8 mouse cellular contexts compared by ENCODE assay signal in genomic region chr8:121117186-121117651, GRCm38 (mm10). TPM values are rescaled to one million over a fixed set of nuclear protein-coding genes. Genes with fewer than 3 reads are reported as not detected.
A peak's percentile ranks its signal among the peaks of the same experiment; 100 is the strongest.
DNase-seq lines count a peak whose midpoint lies in the region; ATAC-seq and TF ChIP-seq lines count a peak whose summit lies in the region.

No protein-coding gene starts in this region.

- H3K4me2 ChIP-seq in kidney, embryonic 14.5 days (replicated peaks; ENCODE audit: low read depth, low read length), result peak overlapping the region; percentile 57
- peak overlapping the region; percentile 56 for H3K4me2 ChIP-seq in hindbrain, embryonic 15.5 days
- peak overlapping the region; percentile 23; the same call in 1 of the 2 replicates for H3K4me2 ChIP-seq in midbrain, postnatal 0 days (ENCODE audit: low read depth, low read length, poor library complexity, severe bottlenecking)

- peaks cover 15% of the 10 kb centered on the region for H3K27me3 ChIP-seq in kidney, embryonic 14.5 days (ENCODE audit: control insufficient read depth, insufficient read depth, low read length)
- peaks cover 87% of the 10 kb centered on the region for H3K27me3 ChIP-seq in hindbrain, embryonic 15.5 days
- peaks cover 73% of the 10 kb centered on the region for H3K27me3 ChIP-seq in midbrain, postnatal 0 days (ENCODE audit: insufficient read depth, low read length)

- peak overlapping the region; percentile 98 for H3K9ac ChIP-seq in kidney, embryonic 14.5 days (ENCODE audit: low read depth, low read length)
- H3K9ac ChIP-seq in hindbrain, embryonic 15.5 days, result no peak overlapping the region
- H3K9ac ChIP-seq in midbrain, postnatal 0 days (replicated peaks; ENCODE audit: low read length, poor library complexity, severe bottlenecking), result no peak overlapping the region

- peak overlapping the region; percentile 100 for H3K27ac ChIP-seq in kidney, embryonic 14.5 days (ENCODE audit: low read depth, low read length)
- no peak overlapping the region for H3K27ac ChIP-seq in hindbrain, embryonic 15.5 days (replicated peaks)
- no peak overlapping the region for H3K27ac ChIP-seq in midbrain, postnatal 0 days (ENCODE audit: low read depth, low read length)

- H3K4me1 ChIP-seq in kidney, embryonic 14.5 days (ENCODE audit: control insufficient read depth, insufficient read depth, low read length), result peaks cover 24% of the 10 kb centered on the region
- H3K4me1 ChIP-seq in hindbrain, embryonic 15.5 days (replicated peaks), result peaks cover 15% of the 10 kb centered on the region
- H3K4me1 ChIP-seq in midbrain, postnatal 0 days (ENCODE audit: insufficient read depth, low read length), result peaks cover 2% of the 10 kb centered on the region; the same call in 1 of the 2 replicates

- peaks cover 31% of the 10 kb centered on the region; the same call in 1 of the 2 replicates for H3K36me3 ChIP-seq in kidney, embryonic 14.5 days (ENCODE audit: control insufficient read depth, insufficient read depth, low read length)
- H3K36me3 ChIP-seq in hindbrain, embryonic 15.5 days, result no peaks in the 10 kb centered on the region
- H3K36me3 ChIP-seq in midbrain, postnatal 0 days (ENCODE audit: insufficient read depth, low read length), result no peaks in the 10 kb centered on the region

- no peaks in the 10 kb centered on the region for H3K9me3 ChIP-seq in kidney, embryonic 14.5 days (ENCODE audit: control insufficient read depth, low read length)
- no peaks in the 10 kb centered on the region for H3K9me3 ChIP-seq in hindbrain, embryonic 15.5 days
- H3K9me3 ChIP-seq in midbrain, postnatal 0 days (ENCODE audit: low read length), result no peaks in the 10 kb centered on the region

- peak overlapping the region; percentile 92 for H3K4me3 ChIP-seq in kidney, embryonic 14.5 days (ENCODE audit: low read length)
- H3K4me3 ChIP-seq in hindbrain, embryonic 15.5 days, result peak overlapping the region; percentile 34
- peak overlapping the region; percentile 29 for H3K4me3 ChIP-seq in midbrain, postnatal 0 days (ENCODE audit: low read depth, low read length)

- peak; percentile 10; the same call in 1 of the 2 replicates for TF ChIP-seq CTCF in midbrain, postnatal 0 days (IDR thresholded peaks at IDR 0.05)

- DNase-seq in kidney, adult 9 months, result no peak
- DNase-seq in embryo, embryonic 11 days, result peak; percentile 71
- DNase-seq in midbrain, postnatal 0 days (ENCODE audit: low spot score), result no peak
- no peak for DNase-seq in left cerebral cortex, adult 18-20 months (ENCODE audit: low spot score in 2 of 2)
- DNase-seq in thymus, postnatal 4 days, result no peak

- under 1% methylated on average over 38 of the region's 62 CpGs for WGBS in kidney, embryonic 14.5 days
- WGBS in hindbrain, embryonic 15.5 days, result under 1% methylated on average over 60 of the region's 62 CpGs
- under 1% methylated on average over 35 of the region's 62 CpGs for WGBS in midbrain, postnatal 0 days

- ATAC-seq in kidney, embryonic 14.5 days (ENCODE audit: low FRiP score, low TSS enrichment), result 0 out of 2 replicates have a peak, but pooled peaks have one; percentile 11
- no peak for ATAC-seq in hindbrain, embryonic 15.5 days (ENCODE audit: low FRiP score, low read depth)
- ATAC-seq in midbrain, postnatal 0 days (ENCODE audit: low FRiP score), result no peak
- no peak for ATAC-seq in monocyte, adult 5-6 weeks (replicated peaks; ENCODE audit: insufficient number of reproducible peaks, low FRiP score, low TSS enrichment, poor library complexity, severe bottlenecking)

RNA-seq across cellular contexts. Expression of gene Foxc2, which starts 1.2 kb away (rescaled TPM):
- 48.3 and 52.3 TPM in 2 replicates for polyA plus RNA-seq in kidney, embryonic 14.5 days (2014; fragmentation: Nextera tagmentation; extraction: Ambion mirVana)
- 4.1 and 5.5 TPM in 2 replicates for polyA plus RNA-seq in hindbrain, embryonic 15.5 days (2015; fragmentation: Nextera tagmentation; extraction: Ambion mirVana)
- 7.6 and 10.9 TPM in 2 replicates for total RNA-seq in midbrain, postnatal 0 days (2014; rRNA removed)
- 2.6 and 2.8 TPM in 2 replicates for polyA plus RNA-seq in midbrain, postnatal 0 days (2015; fragmentation: Nextera tagmentation; extraction: Ambion mirVana)
- total RNA-seq in left cerebral cortex, adult 18-20 months (2021), result 1 to 10 TPM; 2.3 to 2.6 TPM
- total RNA-seq in monocyte, adult 5-6 weeks (2017), result not detected in 3 replicates

RNA-seq across cellular contexts. Expression of gene Mthfsd, which starts 9.0 kb away (rescaled TPM):
- polyA plus RNA-seq in kidney, embryonic 14.5 days (2014; fragmentation: Nextera tagmentation; extraction: Ambion mirVana), result 67.0 and 72.8 TPM in 2 replicates
- polyA plus RNA-seq in hindbrain, embryonic 15.5 days (2015; fragmentation: Nextera tagmentation; extraction: Ambion mirVana), result 50.3 and 51.0 TPM in 2 replicates
- total RNA-seq in midbrain, postnatal 0 days (2014; rRNA removed), result 53.4 and 67.1 TPM in 2 replicates
- 34.6 and 37.2 TPM in 2 replicates for polyA plus RNA-seq in midbrain, postnatal 0 days (2015; fragmentation: Nextera tagmentation; extraction: Ambion mirVana)
- total RNA-seq in left cerebral cortex, adult 18-20 months (2021), result 10 to 100 TPM; 37.1 to 43.3 TPM
- 11.7 to 18.2 TPM (median 13.1 TPM) in 3 replicates for total RNA-seq in monocyte, adult 5-6 weeks (2017)

RNA-seq across cellular contexts. Expression of gene Foxl1, which starts 10.5 kb away (rescaled TPM):
- 6.6 and 7.1 TPM in 2 replicates for polyA plus RNA-seq in kidney, embryonic 14.5 days (2014; fragmentation: Nextera tagmentation; extraction: Ambion mirVana)
- 0.14 and 0.40 TPM in 2 replicates for polyA plus RNA-seq in hindbrain, embryonic 15.5 days (2015; fragmentation: Nextera tagmentation; extraction: Ambion mirVana)
- total RNA-seq in midbrain, postnatal 0 days (2014; rRNA removed), result 0.09 and 0.22 TPM in 2 replicates
- 0.12 and 0.20 TPM in 2 replicates for polyA plus RNA-seq in midbrain, postnatal 0 days (2015; fragmentation: Nextera tagmentation; extraction: Ambion mirVana)
- total RNA-seq in left cerebral cortex, adult 18-20 months (2021), result under 1 TPM in 1 of 2 experiments, not detected in 1; 0.16 TPM
- total RNA-seq in monocyte, adult 5-6 weeks (2017), result 0.29 TPM in 1 of 3 replicates, not detected in the others

RNA-seq across cellular contexts. Expression of gene Foxf1, which starts 33.0 kb away (rescaled TPM):
- polyA plus RNA-seq in kidney, embryonic 14.5 days (2014; fragmentation: Nextera tagmentation; extraction: Ambion mirVana), result 0.74 and 0.93 TPM in 2 replicates
- polyA plus RNA-seq in hindbrain, embryonic 15.5 days (2015; fragmentation: Nextera tagmentation; extraction: Ambion mirVana), result 1.3 and 1.4 TPM in 2 replicates
- total RNA-seq in midbrain, postnatal 0 days (2014; rRNA removed), result 0.71 and 3.5 TPM in 2 replicates
- 1.5 and 1.6 TPM in 2 replicates for polyA plus RNA-seq in midbrain, postnatal 0 days (2015; fragmentation: Nextera tagmentation; extraction: Ambion mirVana)
- under 1 TPM; 0.67 to 0.98 TPM for total RNA-seq in left cerebral cortex, adult 18-20 months (2021)
- total RNA-seq in monocyte, adult 5-6 weeks (2017), result 0.53 TPM in 1 of 3 replicates, not detected in the others

Comparison
In these comparisons a context has a peak if more than half of its experiments do, and no peak if none do; other contexts are left out.
1. H3K4me3 ChIP-seq: peak in every context shown above with its lines; median percentile 92 in kidney, embryonic 14.5 days; 34 in hindbrain, embryonic 15.5 days; 29 in midbrain, postnatal 0 days.